Mouse (Mus musculus): ENCODE measurements around the gene Atrnl1. TPM values are rescaled to one million over a fixed set of nuclear protein-coding genes. Genes with fewer than 3 reads are reported as not detected.

Gene Atrnl1
- polyA plus RNA-seq, 1 experiment from 2014 or later, result 11.6 TPM

- 34% methylated on average over 16 of the region's 16 CpGs for WGBS
- ATAC-seq (ENCODE audit: low FRiP score, low TSS enrichment) (no peak), DNase-seq (no peak)
- Histone ChIP-seq H3K27me3 (ENCODE audit: control insufficient read depth, insufficient read depth, low read length) (no peaks in the 10 kb centered on the region), H3K9ac (replicated peaks; ENCODE audit: low read length) (no peak overlapping the region), H3K27ac (replicated peaks; ENCODE audit: low read depth, low read length) (no peak overlapping the region), H3K4me3 (replicated peaks; ENCODE audit: low read depth, low read length) (no peak overlapping the region), H3K4me2 (ENCODE audit: low read length) (no peak overlapping the region), H3K36me3 (ENCODE audit: control insufficient read depth, insufficient read depth, low read length) (no peaks in the 10 kb centered on the region), H3K9me3 (ENCODE audit: control insufficient read depth, low read length) (no peaks in the 10 kb centered on the region; the same call in 1 of the 2 replicates), H3K4me1 (ENCODE audit: control insufficient read depth, insufficient read depth, low read length) (peaks cover 46% of the 10 kb centered on the region)
These were observed 453.5 kb downstream of the Atrnl1 start for GRCm38 (mm10) chr19:58064116-58065000.

- no peak overlapping the region for H3K4me3 ChIP-seq (replicated peaks; ENCODE audit: low read depth, low read length)
- ATAC-seq (ENCODE audit: low FRiP score, low TSS enrichment) (no peak), DNase-seq (no peak)
- no peaks in the 10 kb centered on the region for H3K36me3 ChIP-seq (ENCODE audit: control insufficient read depth, insufficient read depth, low read length)
- 74% methylated on average over 5 of the region's 5 CpGs for WGBS
- H3K27me3 ChIP-seq (ENCODE audit: control insufficient read depth, insufficient read depth, low read length), result no peaks in the 10 kb centered on the region
- H3K27ac ChIP-seq (replicated peaks; ENCODE audit: low read depth, low read length), result no peak overlapping the region
- H3K4me2 ChIP-seq (ENCODE audit: low read length), result no peak overlapping the region
- no peak overlapping the region for H3K9ac ChIP-seq (replicated peaks; ENCODE audit: low read length)
- peaks cover 40% of the 10 kb centered on the region for H3K4me1 ChIP-seq (ENCODE audit: control insufficient read depth, insufficient read depth, low read length)
- H3K9me3 ChIP-seq (ENCODE audit: control insufficient read depth, low read length), result no peaks in the 10 kb centered on the region; the same call in 1 of the 2 replicates
These were observed 454.1 kb downstream of the Atrnl1 start for GRCm38 (mm10) chr19:58065001-58065314.

GRCm38 (mm10) chr19:58065514-58065913 is 454.7 kb downstream of the Atrnl1 start:
- Histone ChIP-seq H3K9ac (replicated peaks; ENCODE audit: low read length) (no peak overlapping the region), H3K36me3 (ENCODE audit: control insufficient read depth, insufficient read depth, low read length) (no peaks in the 10 kb centered on the region), H3K27me3 (ENCODE audit: control insufficient read depth, insufficient read depth, low read length) (no peaks in the 10 kb centered on the region), H3K4me2 (ENCODE audit: low read length) (no peak overlapping the region), H3K9me3 (ENCODE audit: control insufficient read depth, low read length) (no peaks in the 10 kb centered on the region; the same call in 1 of the 2 replicates), H3K27ac (replicated peaks; ENCODE audit: low read depth, low read length) (no peak overlapping the region), H3K4me1 (ENCODE audit: control insufficient read depth, insufficient read depth, low read length) (peaks cover 36% of the 10 kb centered on the region), H3K4me3 (replicated peaks; ENCODE audit: low read depth, low read length) (no peak overlapping the region)
- 82% methylated on average over 2 of the region's 2 CpGs for WGBS
- ATAC-seq (ENCODE audit: low FRiP score, low TSS enrichment), result no peak
- DNase-seq, result no peak

GRCm38 (mm10) chr19:58068114-58068513 is 457.3 kb downstream of the Atrnl1 start:
- Histone ChIP-seq H3K4me1 (ENCODE audit: control insufficient read depth, insufficient read depth, low read length) (peaks cover 16% of the 10 kb centered on the region), H3K27me3 (ENCODE audit: control insufficient read depth, insufficient read depth, low read length) (no peaks in the 10 kb centered on the region), H3K9me3 (ENCODE audit: control insufficient read depth, low read length) (no peaks in the 10 kb centered on the region; the same call in 1 of the 2 replicates), H3K4me3 (replicated peaks; ENCODE audit: low read depth, low read length) (no peak overlapping the region), H3K9ac (replicated peaks; ENCODE audit: low read length) (no peak overlapping the region), H3K4me2 (ENCODE audit: low read length) (no peak overlapping the region), H3K36me3 (ENCODE audit: control insufficient read depth, insufficient read depth, low read length) (no peaks in the 10 kb centered on the region), H3K27ac (replicated peaks; ENCODE audit: low read depth, low read length) (no peak overlapping the region)
- no peak for ATAC-seq (ENCODE audit: low FRiP score, low TSS enrichment)
- no peak for DNase-seq
- 83% methylated on average over 2 of the region's 2 CpGs for WGBS

GRCm38 (mm10) chr19:58068958-58069357 is 458.1 kb downstream of the Atrnl1 start:
- ATAC-seq (ENCODE audit: low FRiP score, low TSS enrichment) (no peak), DNase-seq (no peak)
- Histone ChIP-seq H3K4me3 (replicated peaks; ENCODE audit: low read depth, low read length) (no peak overlapping the region), H3K27me3 (ENCODE audit: control insufficient read depth, insufficient read depth, low read length) (no peaks in the 10 kb centered on the region), H3K36me3 (ENCODE audit: control insufficient read depth, insufficient read depth, low read length) (no peaks in the 10 kb centered on the region), H3K4me2 (ENCODE audit: low read length) (no peak overlapping the region), H3K4me1 (ENCODE audit: control insufficient read depth, insufficient read depth, low read length) (peaks cover 8% of the 10 kb centered on the region; the same call in 1 of the 2 replicates), H3K27ac (replicated peaks; ENCODE audit: low read depth, low read length) (no peak overlapping the region), H3K9ac (replicated peaks; ENCODE audit: low read length) (no peak overlapping the region), H3K9me3 (ENCODE audit: control insufficient read depth, low read length) (no peaks in the 10 kb centered on the region; the same call in 1 of the 2 replicates)
- WGBS, result 88% methylated on average over 2 of the region's 2 CpGs

- H3K4me3 ChIP-seq (replicated peaks; ENCODE audit: low read depth, low read length), result no peak overlapping the region
- H3K9me3 ChIP-seq (ENCODE audit: control insufficient read depth, low read length), result no peaks in the 10 kb centered on the region
- DNase-seq (no peak), ATAC-seq (ENCODE audit: low FRiP score, low TSS enrichment) (no peak)
- no peak overlapping the region for H3K27ac ChIP-seq (replicated peaks; ENCODE audit: low read depth, low read length)
- no peaks in the 10 kb centered on the region for H3K27me3 ChIP-seq (ENCODE audit: control insufficient read depth, insufficient read depth, low read length)
- H3K36me3 ChIP-seq (ENCODE audit: control insufficient read depth, insufficient read depth, low read length), result no peaks in the 10 kb centered on the region
- H3K4me1 ChIP-seq (ENCODE audit: control insufficient read depth, insufficient read depth, low read length), result peaks cover 10% of the 10 kb centered on the region; the same call in 1 of the 2 replicates
- H3K4me2 ChIP-seq (ENCODE audit: low read length), result no peak overlapping the region
- 79% methylated on average over 5 of the region's 5 CpGs for WGBS
- H3K9ac ChIP-seq (replicated peaks; ENCODE audit: low read length), result no peak overlapping the region
These were observed 461.6 kb downstream of the Atrnl1 start for GRCm38 (mm10) chr19:58072404-58072803.

GRCm38 (mm10) chr19:58072846-58073245 is 462.0 kb downstream of the Atrnl1 start:
- WGBS, result 95% methylated on average over 9 of the region's 9 CpGs
- Histone ChIP-seq H3K4me2 (ENCODE audit: low read length) (no peak overlapping the region), H3K27ac (replicated peaks; ENCODE audit: low read depth, low read length) (no peak overlapping the region), H3K36me3 (ENCODE audit: control insufficient read depth, insufficient read depth, low read length) (no peaks in the 10 kb centered on the region), H3K4me1 (ENCODE audit: control insufficient read depth, insufficient read depth, low read length) (peaks cover 14% of the 10 kb centered on the region; the same call in 1 of the 2 replicates), H3K9ac (replicated peaks; ENCODE audit: low read length) (no peak overlapping the region), H3K9me3 (ENCODE audit: control insufficient read depth, low read length) (no peaks in the 10 kb centered on the region), H3K27me3 (ENCODE audit: control insufficient read depth, insufficient read depth, low read length) (no peaks in the 10 kb centered on the region), H3K4me3 (replicated peaks; ENCODE audit: low read depth, low read length) (no peak overlapping the region)
- DNase-seq, result no peak
- ATAC-seq (ENCODE audit: low FRiP score, low TSS enrichment), result no peak

- Histone ChIP-seq H3K9ac (replicated peaks; ENCODE audit: low read length) (no peak overlapping the region), H3K4me2 (ENCODE audit: low read length) (no peak overlapping the region), H3K36me3 (ENCODE audit: control insufficient read depth, insufficient read depth, low read length) (no peaks in the 10 kb centered on the region), H3K4me1 (ENCODE audit: control insufficient read depth, insufficient read depth, low read length) (peaks cover 15% of the 10 kb centered on the region; the same call in 1 of the 2 replicates), H3K4me3 (replicated peaks; ENCODE audit: low read depth, low read length) (no peak overlapping the region), H3K9me3 (ENCODE audit: control insufficient read depth, low read length) (no peaks in the 10 kb centered on the region), H3K27ac (replicated peaks; ENCODE audit: low read depth, low read length) (no peak overlapping the region), H3K27me3 (ENCODE audit: control insufficient read depth, insufficient read depth, low read length) (no peaks in the 10 kb centered on the region)
- 56% methylated on average over 6 of the region's 6 CpGs for WGBS
- DNase-seq (no peak), ATAC-seq (ENCODE audit: low FRiP score, low TSS enrichment) (no peak)
These were observed 464.4 kb downstream of the Atrnl1 start for GRCm38 (mm10) chr19:58075252-58075651.

- Histone ChIP-seq H3K4me2 (ENCODE audit: low read length) (peak overlapping the region; percentile 27), H3K4me3 (replicated peaks; ENCODE audit: low read depth, low read length) (no peak overlapping the region), H3K9ac (replicated peaks; ENCODE audit: low read length) (peak overlapping the region; percentile 25; the same call in 1 of the 2 replicates), H3K4me1 (ENCODE audit: control insufficient read depth, insufficient read depth, low read length) (peaks cover 15% of the 10 kb centered on the region; the same call in 1 of the 2 replicates), H3K27me3 (ENCODE audit: control insufficient read depth, insufficient read depth, low read length) (no peaks in the 10 kb centered on the region), H3K9me3 (ENCODE audit: control insufficient read depth, low read length) (no peaks in the 10 kb centered on the region), H3K36me3 (ENCODE audit: control insufficient read depth, insufficient read depth, low read length) (no peaks in the 10 kb centered on the region), H3K27ac (replicated peaks; ENCODE audit: low read depth, low read length) (peak overlapping the region; percentile 72)
- DNase-seq (peak; percentile 59), ATAC-seq (ENCODE audit: low FRiP score, low TSS enrichment) (no peak)
- WGBS, result 47% methylated on average over 14 of the region's 14 CpGs
These were observed 466.1 kb downstream of the Atrnl1 start for GRCm38 (mm10) chr19:58076961-58077371.
